Mouse (Mus musculus) cerebellum, adult 2 months (tissue): ENCODE results near the gene Fam171a2.

Experiments used
- CTCF ChIP-seq: fragments of 200-500 bp; IDR thresholded peaks from 2 replicates; pipeline ENCODE4 v1.5.1; 2011; ENCODE audit warnings: low read depth, mild to moderate bottlenecking, control low read depth, low read length, moderate library complexity, borderline replicate concordance; ENCODE audit not compliant: insufficient read depth
- POLR2A ChIP-seq: fragments of 200-500 bp; IDR thresholded peaks from 2 replicates; pipeline ENCODE4 v1.6.1; 2011; ENCODE audit warnings: low read length, control low read depth, borderline replicate concordance; ENCODE audit not compliant: insufficient read depth

GRCm38 (mm10) chr11:102449043-102450008 lies 1.8 kb upstream of the Fam171a2 start:
- TF ChIP-seq CTCF (no peak), POLR2A (no peak)
